Mouse (Mus musculus) CH12.LX (cell line): ENCODE measurements around the gene Ldlrad2. TPM values are rescaled to one million over a fixed set of nuclear protein-coding genes. Genes with fewer than 3 reads are reported as not detected.
A peak's percentile ranks its signal among the peaks of the same experiment; 100 is the strongest.

Source experiments
- DNase-seq: peaks from one replicate; pipeline ENCODE4 v3.0.0-alpha.2; 2013; ENCODE audit errors: extremely low read depth
- H3K27ac ChIP-seq: 2 replicates; pipeline ENCODE4 v1.5.1; 2012; ENCODE audit warnings: low read depth, mild to moderate bottlenecking, control low read depth, moderate library complexity; ENCODE audit not compliant: insufficient read depth
- H3K27me3 ChIP-seq: replicated peaks from 2 replicates; pipeline ENCODE3; 2012; ENCODE audit warnings: inconsistent platforms
- H3K36me3 ChIP-seq, 2 experiments: replicated peaks in 1 of 2; 2 replicates each; pipeline versions ENCODE3 to v1.6.1; 2012; ENCODE audit warnings: inconsistent platforms in 1 of 2, low read length in 1 of 2, mild to moderate bottlenecking in 1 of 2, mixed read lengths in 1 of 2, moderate library complexity in 1 of 2; ENCODE audit not compliant: control insufficient read depth in 1 of 2, insufficient read depth in 1 of 2
- H3K4me1 ChIP-seq, 2 experiments: 2 replicates each; pipeline ENCODE4 v1.6.1; 2012; ENCODE audit warnings: inconsistent platforms in 1 of 2, moderate library complexity in 1 of 2; ENCODE audit not compliant: insufficient read depth in 2 of 2, control insufficient read depth in 1 of 2
- H3K4me2 ChIP-seq: 2 replicates; pipeline ENCODE4 v1.6.1; 2012; ENCODE audit warnings: low read depth, mild to moderate bottlenecking, control low read depth; ENCODE audit not compliant: poor library complexity, insufficient read depth, severe bottlenecking
- H3K4me3 ChIP-seq, 3 experiments: fragments of 150-350 bp in 1 of 3; sonication (generic) in 1 of 3; replicated peaks in 1 of 3; 2 replicates each; pipeline versions ENCODE3 to v1.5.1; 2011 to 2012; ENCODE audit warnings: low read depth in 2 of 3, low read length in 2 of 3, mild to moderate bottlenecking in 2 of 3, moderate library complexity in 2 of 3, control low read depth in 1 of 3, improper control_type of control experiment in 1 of 3, inconsistent platforms in 1 of 3, mixed read lengths in 1 of 3; ENCODE audit not compliant: poor library complexity in 1 of 3
- H3K79me2 ChIP-seq: replicated peaks from 2 replicates; pipeline ENCODE4 v1.6.1; 2012; ENCODE audit warnings: mild to moderate bottlenecking, moderate library complexity; ENCODE audit not compliant: control insufficient read depth, poor library complexity, insufficient read depth, severe bottlenecking; ENCODE audit errors: extremely low read depth
- H3K9ac ChIP-seq: 2 replicates; pipeline ENCODE4 v1.6.1; 2012; ENCODE audit warnings: low read depth, mild to moderate bottlenecking, control low read depth, moderate library complexity; ENCODE audit not compliant: insufficient read depth
- H3K9me3 ChIP-seq: replicated peaks from 2 replicates; pipeline ENCODE3; 2012; ENCODE audit warnings: low read length, inconsistent platforms, mixed read lengths
- BHLHE40 ChIP-seq: IDR thresholded peaks from 2 replicates; pipeline ENCODE4 v1.6.1; 2011; ENCODE audit warnings: mild to moderate bottlenecking, low read depth, low read length, improper control_type of control experiment
- CHD1 ChIP-seq: IDR thresholded peaks from 2 replicates; pipeline ENCODE4 v1.6.1; 2012; ENCODE audit warnings: low read depth, low read length, improper control_type of control experiment, inconsistent platforms
- CHD2 ChIP-seq: IDR thresholded peaks from 2 replicates; pipeline ENCODE4 v1.6.1; 2011; ENCODE audit warnings: low read length, improper control_type of control experiment
- CTCF ChIP-seq, 2 experiments: IDR thresholded peaks in 1 of 2; conservative IDR thresholded peaks in 1 of 2; 2 replicates each; pipeline ENCODE4 v1.5.1; 2011 to 2012; ENCODE audit warnings: low read depth in 2 of 2, low read length in 2 of 2, improper control_type of control experiment in 1 of 2, inconsistent platforms in 1 of 2, mild to moderate bottlenecking in 1 of 2, moderate library complexity in 1 of 2
- ELF1 ChIP-seq: IDR thresholded peaks from 2 replicates; pipeline ENCODE4 v1.6.1; 2014; ENCODE audit warnings: low read depth, mild to moderate bottlenecking, inconsistent platforms, low read length, improper control_type of control experiment
- ETS1 ChIP-seq: conservative IDR thresholded peaks from 2 replicates; pipeline ENCODE4 v1.6.1; 2012; ENCODE audit warnings: low read depth, mild to moderate bottlenecking, inconsistent platforms, low read length, improper control_type of control experiment, moderate library complexity
- GABPA ChIP-seq: IDR thresholded peaks from 2 replicates; pipeline ENCODE4 v1.6.1; 2012; ENCODE audit warnings: low read depth, low read length, improper control_type of control experiment, inconsistent platforms; ENCODE audit not compliant: insufficient replicate concordance
- HCFC1 ChIP-seq: IDR thresholded peaks from 2 replicates; pipeline ENCODE4 v1.6.1; 2012; ENCODE audit warnings: low read depth, mild to moderate bottlenecking, inconsistent platforms, low read length, improper control_type of control experiment
- JUN ChIP-seq: IDR thresholded peaks from 2 replicates; pipeline ENCODE4 v1.6.1; 2011; ENCODE audit warnings: low read depth, mild to moderate bottlenecking, low read length, improper control_type of control experiment, moderate library complexity; ENCODE audit not compliant: insufficient read depth
- JUND ChIP-seq: conservative IDR thresholded peaks from 2 replicates; pipeline ENCODE4 v1.6.1; 2011; ENCODE audit warnings: low read depth, low read length, improper control_type of control experiment
- MAFK ChIP-seq: IDR thresholded peaks from 2 replicates; pipeline ENCODE4 v1.6.1; 2011; ENCODE audit warnings: low read length, improper control_type of control experiment; ENCODE audit not compliant: insufficient replicate concordance
- MAX ChIP-seq: IDR thresholded peaks from 2 replicates; pipeline ENCODE4 v1.6.1; 2011; ENCODE audit warnings: low read length, improper control_type of control experiment
- MAZ ChIP-seq: IDR thresholded peaks from 2 replicates; pipeline ENCODE4 v1.6.1; 2012; ENCODE audit warnings: low read depth, mild to moderate bottlenecking, inconsistent platforms, low read length, improper control_type of control experiment, moderate library complexity
- MEF2A ChIP-seq: IDR thresholded peaks from 2 replicates; pipeline ENCODE4 v1.6.1; 2014; ENCODE audit warnings: low read depth, mild to moderate bottlenecking, inconsistent platforms, low read length, improper control_type of control experiment, borderline replicate concordance
- MXI1 ChIP-seq: IDR thresholded peaks from 2 replicates; pipeline ENCODE4 v1.6.1; 2011; ENCODE audit warnings: mild to moderate bottlenecking, low read depth, low read length, improper control_type of control experiment
- MYC ChIP-seq: IDR thresholded peaks from 2 replicates; pipeline ENCODE4 v1.6.1; 2011; ENCODE audit warnings: low read depth, mild to moderate bottlenecking, improper control_type of control experiment, low read length
- NELFE ChIP-seq: IDR thresholded peaks from 2 replicates; pipeline ENCODE4 v1.6.1; 2011; ENCODE audit warnings: low read depth, low read length, improper control_type of control experiment
- NRF1 ChIP-seq: IDR thresholded peaks from 2 replicates; pipeline ENCODE4 v1.6.1; 2014; ENCODE audit warnings: low read depth, mild to moderate bottlenecking, inconsistent platforms, low read length, improper control_type of control experiment, moderate library complexity
- POLR2A ChIP-seq: IDR thresholded peaks from 2 replicates; pipeline ENCODE4 v1.6.1; 2011; ENCODE audit warnings: low read depth, mild to moderate bottlenecking, improper control_type of control experiment, low read length
- POLR2AphosphoS2 ChIP-seq: IDR thresholded peaks from 2 replicates; pipeline ENCODE4 v1.6.1; 2011; ENCODE audit warnings: low read depth, low read length, improper control_type of control experiment
- RAD21 ChIP-seq: IDR thresholded peaks from 2 replicates; pipeline ENCODE4 v1.6.1; 2011; ENCODE audit warnings: low read depth, mild to moderate bottlenecking, low read length, improper control_type of control experiment, moderate library complexity
- SIN3A ChIP-seq: IDR thresholded peaks from 2 replicates; pipeline ENCODE4 v1.6.1; 2012; ENCODE audit warnings: low read length, improper control_type of control experiment, inconsistent platforms
- TBP ChIP-seq: conservative IDR thresholded peaks from 2 replicates; pipeline ENCODE4 v1.6.1; 2011; ENCODE audit warnings: low read depth, low read length, improper control_type of control experiment
- TCF12 ChIP-seq: IDR thresholded peaks from 2 replicates; pipeline ENCODE4 v1.6.1; 2014; ENCODE audit warnings: low read depth, mild to moderate bottlenecking, inconsistent platforms, low read length, improper control_type of control experiment
- USF1 ChIP-seq: IDR thresholded peaks from 2 replicates; pipeline ENCODE4 v1.6.1; 2014; ENCODE audit warnings: low read depth, mild to moderate bottlenecking, inconsistent platforms, low read length, improper control_type of control experiment
- ZKSCAN1 ChIP-seq: IDR thresholded peaks from 2 replicates; pipeline ENCODE4 v1.6.1; 2012; ENCODE audit warnings: low read depth, inconsistent platforms, low read length, improper control_type of control experiment, borderline replicate concordance
- ZMIZ1 ChIP-seq: IDR thresholded peaks from 2 replicates; pipeline ENCODE4 v1.6.1; 2012; ENCODE audit warnings: low read depth, mild to moderate bottlenecking, inconsistent platforms, low read length, improper control_type of control experiment
- dilution Hi-C: fragments of 300-500 bp; cut with MboI; formaldehyde crosslinking; loops from 2 replicates; pipeline ENCODE4 v1.14.3; 2020; ENCODE audit warnings: low sequenced_read_pairs; ENCODE audit not compliant: extremely low pct_unique_long_range_greater_than_20kb, extremely low pct_ligation_motif_present
- in situ Hi-C: fragments of 300-500 bp; cut with MboI; formaldehyde crosslinking; loops from 3 replicates; pipeline ENCODE4 v1.14.3; 2019; ENCODE audit warnings: low sequenced_read_pairs, low pct_ligation_motif_present, low pct_unique_long_range_greater_than_20kb, mixed read lengths
- polyA plus RNA-seq: library from polyadenylated mRNA; unstranded; fragments of >175 nt; gene quantifications from 2 replicates; pipeline ENCODE4 v1.2.1, GENCODE M21; 2012; ENCODE audit warnings: low read depth; ENCODE audit not compliant: insufficient read length
- total RNA-seq, 2 experiments: library from RNA; depleted of rRNA; stranded (reverse); fragments of 300-350 nt in 1 of 2; fragments of >200 nt in 1 of 2; gene quantifications; 2 replicates each; pipeline ENCODE4 v1.2.3; 2012 to 2014

Gene Ldlrad2
- total and polyA plus RNA-seq, 3 experiments: not detected

DNA sequence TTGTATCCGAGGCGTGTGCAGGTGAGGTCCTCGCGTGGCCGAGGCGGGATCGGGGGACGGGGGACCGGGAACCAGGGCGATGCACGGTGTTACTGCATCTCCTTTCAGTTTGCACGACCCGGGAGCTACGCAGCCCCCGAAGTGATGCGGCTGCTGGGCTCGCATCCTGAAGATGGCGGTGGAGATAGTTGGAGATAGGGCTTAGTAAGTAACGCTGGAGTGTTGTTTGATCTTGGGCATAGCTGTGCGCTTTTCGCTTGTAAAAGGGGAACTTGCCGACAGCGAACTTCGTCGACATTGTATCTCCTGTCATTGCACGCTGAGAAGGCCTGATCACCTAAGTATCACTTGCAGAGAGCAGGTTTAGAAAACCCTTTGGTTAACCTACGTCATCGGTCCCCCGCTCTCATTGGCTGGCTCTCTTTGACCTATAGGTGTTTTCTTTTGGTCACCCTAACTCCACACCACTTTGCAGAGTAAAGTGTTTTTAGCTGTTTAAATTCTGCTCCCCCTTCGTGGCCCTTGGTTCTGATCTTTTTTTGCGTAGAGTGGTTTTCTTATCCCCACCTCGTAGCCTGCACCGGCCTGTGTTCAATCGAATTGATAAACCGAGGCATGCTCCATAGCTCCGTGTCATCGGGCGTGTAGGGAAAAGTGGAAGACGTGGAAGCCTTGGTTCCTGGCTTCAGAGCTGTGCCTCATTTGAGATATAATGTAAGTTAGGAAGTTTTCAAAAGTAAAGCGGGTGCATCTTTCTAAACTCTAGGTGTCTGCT, 20.3 kb upstream of the Ldlrad2 start:
- in situ Hi-C loops: no loop called here
- Histone ChIP-seq H3K9me3 (no peaks in the 10 kb centered on the region), H3K4me2 (peak overlapping the region; percentile 98), H3K9ac (peak overlapping the region; percentile 46), H3K4me3 (peak overlapping the region; percentile 81 to 100 (median 98)), H3K27me3 (no peaks in the 10 kb centered on the region), H3K4me1 (peaks cover 5 to 37% of the 10 kb centered on the region in 2 experiments), H3K79me2 (peaks cover 52% of the 10 kb centered on the region)
- dilution Hi-C loops: no loop called here
- peak; percentile 64 for DNase-seq
- TF ChIP-seq MAX (0 out of 2 replicates have a peak, but pooled peaks have one; percentile 29), CTCF (conservative IDR thresholded peaks at IDR 0.05 in 1 of 2, IDR thresholded peaks at IDR 0.05 in 1 of 2; ENCODE audit: low read depth in 2 of 2, low read length in 2 of 2) (no peak), JUN (no peak), BHLHE40 (peak; percentile 32), SIN3A (peak; percentile 78), ZMIZ1 (peak; percentile 74; the same call in 1 of the 2 replicates), MAZ (0 out of 2 replicates have a peak, but pooled peaks have one; percentile 35), MXI1 (peak; percentile 75)
- TF ChIP-seq, all 38 proteins: peak for 6
- peak overlapping the region; percentile 81 for H3K27ac ChIP-seq
- H3K36me3 ChIP-seq: peaks cover 0 to 27% of the 10 kb centered on the region in 2 experiments

GRCm38 (mm10) chr4:137593601-137594495, 19.5 kb upstream of the Ldlrad2 start, which contains the start of gene Usp48:
Gene Usp48, plus strand, starts transcription at chr4:137593755.
- peak; percentile 98 for DNase-seq
- Histone ChIP-seq H3K4me2 (peak within 1 kb of the TSS; percentile 98; the same call in 1 of the 2 replicates), H3K27ac (peak within 1 kb of the TSS; percentile 97), H3K79me2 (peaks cover 44% of the 10 kb centered on the region), H3K4me3 (peak within 1 kb of the TSS; percentile 98 to 100 (median 99)), H3K36me3 (peaks cover 0 to 19% of the 10 kb centered on the region in 2 experiments), H3K4me1 (peaks cover 5 to 32% of the 10 kb centered on the region in 2 experiments), H3K9ac (peak within 1 kb of the TSS; percentile 92), H3K27me3 (peaks cover 2% of the 10 kb centered on the region), H3K9me3 (no peaks in the 10 kb centered on the region)
- dilution Hi-C loops: no loop called here
- in situ Hi-C loops: no loop called here
- peak; percentile 33; the same call in 1 of the 2 replicates for TF ChIP-seq CHD1
- TF ChIP-seq MYC: peak; percentile 84
- peak; percentile 84 for TF ChIP-seq SIN3A
- TF ChIP-seq RAD21: no peak
- peak; percentile 90 for TF ChIP-seq HCFC1
- no peak for TF ChIP-seq ZKSCAN1
- peak; percentile 64 for TF ChIP-seq POLR2AphosphoS2
- TF ChIP-seq BHLHE40: peak; percentile 86
- TF ChIP-seq TCF12: peak; percentile 66; the same call in 1 of the 2 replicates
- TF ChIP-seq USF1: no peak
- TF ChIP-seq CHD2: peak; percentile 57
- peak; percentile 89 for TF ChIP-seq NRF1
- peak; percentile 88 for TF ChIP-seq ELF1
- TF ChIP-seq NELFE: peak; percentile 95
- TF ChIP-seq MEF2A: 0 out of 2 replicates have a peak, but pooled peaks have one; percentile 43
- TF ChIP-seq MAFK: no peak
- TF ChIP-seq POLR2A: peak; percentile 94
- peak; percentile 84 for TF ChIP-seq MAX
- no peak for TF ChIP-seq JUN
- peak; percentile 25; the same call in 1 of the 2 replicates for TF ChIP-seq ETS1
- no peak for TF ChIP-seq JUND
- TF ChIP-seq GABPA: peak; percentile 95; the same call in 1 of the 2 replicates
- 0 out of 2 replicates have a peak, but pooled peaks have one; percentile 40 for TF ChIP-seq TBP
